Mouse (Mus musculus) limb, embryonic 11.5 days (tissue): ENCODE measurements around the gene Tmem203. TPM values are rescaled to one million over a fixed set of nuclear protein-coding genes. Genes with fewer than 3 reads are reported as not detected.
A peak's percentile ranks its signal among the peaks of the same experiment; 100 is the strongest.

ENCODE experiments used
- ATAC-seq: fragments of 200-750 bp; cut with Nextera tagmentation; 2 replicates; pipeline ENCODE4 v1.8.0; 2017; ENCODE audit warnings: low read depth; ENCODE audit not compliant: insufficient number of reproducible peaks, low FRiP score, low TSS enrichment
- DNase-seq: peaks from one replicate; pipeline ENCODE4 v3.0.0-alpha.2; 2015; ENCODE audit warnings: low spot score
- H3K27ac ChIP-seq: fragments of 300-500 bp; sonication (generic); replicated peaks from 2 replicates; pipeline ENCODE4 v1.5.1; 2014; ENCODE audit warnings: low read depth, mild to moderate bottlenecking, low read length
- H3K27me3 ChIP-seq: fragments of 300-500 bp; sonication (generic); 2 replicates; pipeline ENCODE4 v1.6.1; 2014; ENCODE audit warnings: mild to moderate bottlenecking, low read length, mixed read lengths; ENCODE audit not compliant: control insufficient read depth, insufficient read depth
- H3K36me3 ChIP-seq: fragments of 300-500 bp; sonication (generic); 2 replicates; pipeline ENCODE4 v1.6.1; 2014; ENCODE audit warnings: mild to moderate bottlenecking, low read length, moderate library complexity, mixed read lengths; ENCODE audit not compliant: control insufficient read depth, insufficient read depth
- H3K4me1 ChIP-seq: fragments of 300-500 bp; sonication (generic); 2 replicates; pipeline ENCODE4 v1.6.1; 2014; ENCODE audit warnings: low read length, mixed read lengths; ENCODE audit not compliant: control insufficient read depth, insufficient read depth
- H3K4me2 ChIP-seq: fragments of 300-500 bp; sonication (generic); 2 replicates; pipeline ENCODE4 v1.6.1; 2014; ENCODE audit warnings: low read depth, mild to moderate bottlenecking, moderate library complexity; ENCODE audit not compliant: severe bottlenecking
- H3K4me3 ChIP-seq: fragments of 300-500 bp; sonication (generic); 2 replicates; pipeline ENCODE4 v1.5.1; 2014; ENCODE audit warnings: low read depth, low read length
- H3K9ac ChIP-seq: fragments of 300-500 bp; sonication (generic); 2 replicates; pipeline ENCODE4 v1.6.1; 2014; ENCODE audit warnings: mild to moderate bottlenecking, low read length
- H3K9me3 ChIP-seq: fragments of 300-500 bp; sonication (generic); 2 replicates; pipeline ENCODE4 v1.6.1; 2016; ENCODE audit warnings: low read length; ENCODE audit not compliant: control insufficient read depth
- WGBS: fragments of 180-500 bp; shearing (Covaris S2); extraction: QIAGEN DNeasy Blood & Tissue Kit; methylation state at CpG from one replicate; pipeline ENCODE4 v1.1.7; 2014; 5-methylcytosine and 5-hydroxymethylcytosine counted together
- polyA plus RNA-seq: library from polyadenylated mRNA; unstranded; fragments of >200 nt; fragmentation: Nextera tagmentation; extraction: Ambion mirVana; gene quantifications from 2 replicates; pipeline ENCODE4 v1.2.1, GENCODE M21; 2014

Tmem203 gene
- 11.1 and 14.6 TPM in 2 replicates for polyA plus RNA-seq

- no peaks in the 10 kb centered on the region for H3K9me3 ChIP-seq
Measured at GRCm38 (mm10) chr2:25255284-25255779, at the start of gene Tmem203. Gene Tmem203, plus strand, starts transcription at chr2:25255439.

GRCm38 (mm10) chr2:25207593-25207992 lies 47.6 kb upstream of the Tmem203 start:
- Histone ChIP-seq H3K36me3 (peaks cover 27% of the 10 kb centered on the region), H3K4me2 (no peak overlapping the region), H3K9me3 (no peaks in the 10 kb centered on the region), H3K9ac (no peak overlapping the region), H3K4me3 (no peak overlapping the region), H3K27ac (no peak overlapping the region), H3K4me1 (peaks cover 10% of the 10 kb centered on the region), H3K27me3 (no peaks in the 10 kb centered on the region)
- WGBS = 75% methylated on average over 1 of the region's 1 CpGs
- ATAC-seq (no peak), DNase-seq (no peak)

More at GRCm38 (mm10) chr2:25255284-25255779, at the start of gene Tmem203:
- WGBS = under 1% methylated on average over 39 of the region's 39 CpGs
- Histone ChIP-seq H3K4me3 (peak within 1 kb of the TSS; percentile 99), H3K4me2 (peak within 1 kb of the TSS; percentile 99), H3K27ac (peak within 1 kb of the TSS; percentile 59; the same call in 1 of the 2 replicates), H3K4me1 (peaks cover 5% of the 10 kb centered on the region; the same call in 1 of the 2 replicates), H3K9ac (peak within 1 kb of the TSS; percentile 88), H3K27me3 (no peaks in the 10 kb centered on the region), H3K36me3 (0 out of 2 replicates have a peak, but pooled peaks cover 2% of the 10 kb centered on the region)
- ATAC-seq = peak; percentile 87
- DNase-seq = peak; percentile 97

GRCm38 (mm10) chr2:25210686-25211085 lies 44.6 kb upstream of the Tmem203 start:
- under 1% methylated on average over 24 of the region's 24 CpGs for WGBS
- ATAC-seq = no peak; the same call in 1 of the 2 replicates
- peaks cover 10% of the 10 kb centered on the region for H3K36me3 ChIP-seq

GRCm38 (mm10) chr2:25211121-25211670 lies 44.0 kb upstream of the Tmem203 start, which contains the start of gene Nelfb:
Gene Nelfb, minus strand, starts transcription at chr2:25211489.
- Histone ChIP-seq H3K4me3 (peak within 1 kb of the TSS; percentile 91), H3K4me2 (peak within 1 kb of the TSS; percentile 92), H3K4me1 (peaks cover 10% of the 10 kb centered on the region), H3K9ac (peak within 1 kb of the TSS; percentile 85), H3K9me3 (no peaks in the 10 kb centered on the region), H3K36me3 (peaks cover 7% of the 10 kb centered on the region; the same call in 1 of the 2 replicates), H3K27me3 (no peaks in the 10 kb centered on the region), H3K27ac (peak within 1 kb of the TSS; percentile 83)
- under 1% methylated on average over 44 of the region's 44 CpGs for WGBS
- peak; percentile 92 for ATAC-seq
- peak; percentile 95 for DNase-seq

More at GRCm38 (mm10) chr2:25210686-25211085, 44.6 kb upstream of the Tmem203 start:
- Histone ChIP-seq H3K4me2 (peak overlapping the region; percentile 92), H3K4me3 (peak overlapping the region; percentile 91), H3K27me3 (no peaks in the 10 kb centered on the region), H3K4me1 (peaks cover 10% of the 10 kb centered on the region), H3K9me3 (no peaks in the 10 kb centered on the region), H3K27ac (peak overlapping the region; percentile 83), H3K9ac (peak overlapping the region; percentile 85)
- no peak for DNase-seq

GRCm38 (mm10) chr2:25213266-25213865 lies 41.9 kb upstream of the Tmem203 start:
- Histone ChIP-seq H3K4me3 (no peak overlapping the region), H3K9me3 (no peaks in the 10 kb centered on the region), H3K4me1 (peaks cover 10% of the 10 kb centered on the region), H3K9ac (no peak overlapping the region), H3K4me2 (no peak overlapping the region), H3K27ac (no peak overlapping the region), H3K27me3 (no peaks in the 10 kb centered on the region), H3K36me3 (0 out of 2 replicates have a peak, but pooled peaks cover 2% of the 10 kb centered on the region)
- WGBS = 65% methylated on average over 23 of the region's 23 CpGs
- no peak for ATAC-seq
- DNase-seq = no peak

GRCm38 (mm10) chr2:25214444-25214843 lies 40.8 kb upstream of the Tmem203 start, which contains the start of gene Stpg3:
Gene Stpg3, minus strand, starts transcription at chr2:25214637.
- DNase-seq = no peak
- no peaks in the 10 kb centered on the region for H3K9me3 ChIP-seq
- peaks cover 10% of the 10 kb centered on the region for H3K4me1 ChIP-seq
- no peak within 1 kb of the TSS for H3K27ac ChIP-seq
- H3K36me3 ChIP-seq = no peaks in the 10 kb centered on the region
- no peak within 1 kb of the TSS for H3K9ac ChIP-seq
- no peak within 1 kb of the TSS for H3K4me2 ChIP-seq
- no peak for ATAC-seq
- 82% methylated on average over 3 of the region's 3 CpGs for WGBS
- no peak within 1 kb of the TSS for H3K4me3 ChIP-seq
- no peaks in the 10 kb centered on the region for H3K27me3 ChIP-seq

- no peaks in the 10 kb centered on the region for H3K4me1 ChIP-seq
- DNase-seq = no peak
- H3K36me3 ChIP-seq = peaks cover 2% of the 10 kb centered on the region; the same call in 1 of the 2 replicates
- H3K27me3 ChIP-seq = no peaks in the 10 kb centered on the region
- H3K9me3 ChIP-seq = no peaks in the 10 kb centered on the region
- no peak overlapping the region for H3K4me2 ChIP-seq
- H3K27ac ChIP-seq = no peak overlapping the region
- no peak overlapping the region for H3K9ac ChIP-seq
- no peak for ATAC-seq
- no peak overlapping the region for H3K4me3 ChIP-seq
- 60% methylated on average over 2 of the region's 2 CpGs for WGBS
Measured at GRCm38 (mm10) chr2:25217666-25218065, 37.6 kb upstream of the Tmem203 start.

GRCm38 (mm10) chr2:25218445-25218844 lies 36.8 kb upstream of the Tmem203 start, which contains the start of gene Fam166a:
Gene Fam166a, plus strand, starts transcription at chr2:25218745.
- H3K9me3 ChIP-seq = no peaks in the 10 kb centered on the region
- no peak within 1 kb of the TSS for H3K9ac ChIP-seq

More at GRCm38 (mm10) chr2:25218445-25218844, 36.8 kb upstream of the Tmem203 start, which contains the start of gene Fam166a:
- DNase-seq (no peak), ATAC-seq (no peak)
- peaks cover 2% of the 10 kb centered on the region; the same call in 1 of the 2 replicates for H3K36me3 ChIP-seq
- no peak within 1 kb of the TSS for H3K4me2 ChIP-seq
- H3K4me1 ChIP-seq = peaks cover 3% of the 10 kb centered on the region; the same call in 1 of the 2 replicates
- H3K4me3 ChIP-seq = no peak within 1 kb of the TSS
- no peak within 1 kb of the TSS for H3K27ac ChIP-seq
- no peaks in the 10 kb centered on the region for H3K27me3 ChIP-seq
